In the genomic region with DNA sequence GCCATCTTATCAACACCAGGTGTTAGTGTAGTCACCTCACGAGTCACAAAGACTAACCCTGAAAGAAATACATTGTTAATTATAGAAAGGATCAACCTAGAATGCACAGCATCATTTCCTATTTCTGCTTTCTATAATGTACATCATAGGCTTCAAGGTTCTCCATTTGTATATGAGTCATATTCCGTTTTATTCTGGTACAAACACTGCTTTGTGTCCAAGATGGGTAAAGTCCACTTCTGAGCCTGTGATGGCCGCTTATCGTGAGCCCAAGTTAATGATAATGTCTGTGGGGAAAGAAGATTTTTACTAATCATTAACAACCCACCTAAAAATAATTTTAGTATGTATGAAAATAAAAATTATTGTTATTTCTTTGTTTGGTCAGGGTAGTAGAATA, we compare ENCODE assay signal across 33 mouse cellular contexts.
"Had no signal": no experiment of that assay in that cellular context is flagged by ENCODE, and none has a peak within 500 bp of the region (broad histone marks: within the 10 kb centered on the region; RNA-seq: fewer than 3 reads in every experiment).

No protein-coding gene starts in this region.

- H3K4me3 ChIP-seq: heart, embryonic 10.5 days; heart, embryonic 12.5 days; heart, embryonic 13.5 days; heart, embryonic 15.5 days; hindbrain, embryonic 10.5 days; hindbrain, embryonic 12.5 days; hindbrain, embryonic 13.5 days; hindbrain, embryonic 15.5 days; kidney, embryonic 15.5 days; layer of hippocampus, adult 2 months; left cerebral cortex, adult 2 months had no signal

- H3K9me3 ChIP-seq: heart, embryonic 10.5 days; heart, embryonic 12.5 days; heart, embryonic 13.5 days; hindbrain, embryonic 10.5 days; hindbrain, embryonic 12.5 days; hindbrain, embryonic 13.5 days; hindbrain, embryonic 15.5 days; kidney, embryonic 15.5 days had no signal

- H3K36me3 ChIP-seq: heart, embryonic 10.5 days; heart, embryonic 12.5 days; heart, embryonic 13.5 days; heart, embryonic 15.5 days; hindbrain, embryonic 10.5 days; hindbrain, embryonic 12.5 days; hindbrain, embryonic 13.5 days; hindbrain, embryonic 15.5 days; kidney, embryonic 15.5 days had no signal

- H3K9ac ChIP-seq: heart, embryonic 12.5 days; heart, embryonic 13.5 days; heart, embryonic 15.5 days; hindbrain, embryonic 12.5 days; hindbrain, embryonic 13.5 days; hindbrain, embryonic 14.5 days; hindbrain, embryonic 15.5 days; kidney, embryonic 15.5 days had no signal

- ATAC-seq: hindbrain, embryonic 16.5 days; hindbrain, postnatal 0 days; inflammation-experienced regulatory T-cells, adult 6 months had no signal

- H3K27me3 ChIP-seq: heart, embryonic 12.5 days; heart, embryonic 13.5 days; heart, embryonic 15.5 days; hindbrain, embryonic 12.5 days; hindbrain, embryonic 13.5 days; hindbrain, embryonic 15.5 days; kidney, embryonic 15.5 days had no signal

- H3K4me2 ChIP-seq: heart, embryonic 11.5 days; heart, embryonic 12.5 days; heart, embryonic 13.5 days; heart, embryonic 15.5 days; hindbrain, embryonic 12.5 days; hindbrain, embryonic 13.5 days; hindbrain, embryonic 14.5 days; hindbrain, embryonic 15.5 days; kidney, embryonic 15.5 days had no signal

- H3K27ac ChIP-seq: heart, embryonic 10.5 days; heart, embryonic 13.5 days; heart, embryonic 15.5 days; hindbrain, embryonic 10.5 days; hindbrain, embryonic 12.5 days; hindbrain, embryonic 13.5 days; hindbrain, embryonic 14.5 days; hindbrain, embryonic 15.5 days; hindbrain, postnatal 0 days; kidney, embryonic 15.5 days; kidney, postnatal 0 days; layer of hippocampus, adult 2 months; left cerebral cortex, adult 2 months had no signal

- DNase-seq: heart, postnatal 10 days; heart, postnatal 14 days; heart, postnatal 36 days; heart, postnatal 4 days; kidney, adult 11 months; kidney, adult 18-20 months; kidney, adult 2 months; kidney, adult 8-10 months; kidney, adult 9 months; kidney, postnatal 10 days; kidney, postnatal 14 days; kidney, postnatal 25 days; kidney, postnatal 36 days; kidney, postnatal 4 days; layer of hippocampus, adult 9-11 months; layer of hippocampus, postnatal 36 days had no signal

- H3K4me1 ChIP-seq: heart, embryonic 10.5 days; heart, embryonic 12.5 days; heart, embryonic 13.5 days; heart, embryonic 15.5 days; hindbrain, embryonic 10.5 days; hindbrain, embryonic 12.5 days; hindbrain, embryonic 13.5 days; hindbrain, embryonic 15.5 days; kidney, embryonic 15.5 days had no signal
